Mouse (Mus musculus) lung, postnatal 0 days (tissue): Measurements from ENCODE around the gene Dytn.

Source experiments
- CTCF ChIP-seq: IDR thresholded peaks from 2 replicates; pipeline ENCODE4 v1.5.1; 2016; ENCODE audit warnings: antibody characterized with exemption, mild to moderate bottlenecking
- EP300 ChIP-seq: IDR thresholded peaks from 2 replicates; pipeline ENCODE4 v1.6.1; 2016; ENCODE audit warnings: antibody characterized with exemption, mild to moderate bottlenecking, control low read depth

- TF ChIP-seq EP300, result no peak
- no peak for TF ChIP-seq CTCF
Measured at GRCm38 (mm10) chr1:63639921-63640320, 46.8 kb downstream of the Dytn start.
